Mouse (Mus musculus): ENCODE results near the gene Slc5a11.

Gene Slc5a11

GRCm38 (mm10) chr7:123215138-123215537 is 558 bp downstream of the Slc5a11 start:
- no peak for DNase-seq

- no peak for DNase-seq
Measured at GRCm38 (mm10) chr7:123217448-123218354, 3.1 kb downstream of the Slc5a11 start.

GRCm38 (mm10) chr7:123218620-123219019 is 4.0 kb downstream of the Slc5a11 start:
- no peak for DNase-seq

- DNase-seq = no peak
Measured at GRCm38 (mm10) chr7:123219781-123220632, 5.4 kb downstream of the Slc5a11 start.

GRCm38 (mm10) chr7:123220633-123220942 is 6.0 kb downstream of the Slc5a11 start:
- no peak for DNase-seq

- no peak for DNase-seq
Measured at GRCm38 (mm10) chr7:123224076-123224475, 9.5 kb downstream of the Slc5a11 start.

GRCm38 (mm10) chr7:123225159-123225558 is 10.6 kb downstream of the Slc5a11 start:
- DNase-seq = no peak

GRCm38 (mm10) chr7:123235449-123235848 is 20.9 kb downstream of the Slc5a11 start:
- DNase-seq = no peak

- no peak for DNase-seq
Measured at GRCm38 (mm10) chr7:123238621-123239020, 24.0 kb downstream of the Slc5a11 start.

GRCm38 (mm10) chr7:123240064-123240463 is 25.5 kb downstream of the Slc5a11 start:
- DNase-seq = no peak

- DNase-seq = no peak
Measured at GRCm38 (mm10) chr7:123242241-123242640, 27.7 kb downstream of the Slc5a11 start.

GRCm38 (mm10) chr7:123244833-123245232 is 30.3 kb downstream of the Slc5a11 start:
- no peak for DNase-seq

GRCm38 (mm10) chr7:123246504-123247084 is 32.0 kb downstream of the Slc5a11 start:
- DNase-seq = no peak

- DNase-seq = no peak
Measured at GRCm38 (mm10) chr7:123248166-123248565, 33.6 kb downstream of the Slc5a11 start.

- no peak for DNase-seq
Measured at GRCm38 (mm10) chr7:123251343-123251742, 36.8 kb downstream of the Slc5a11 start.

GRCm38 (mm10) chr7:123253396-123253795 is 38.8 kb downstream of the Slc5a11 start:
- no peak for DNase-seq

- DNase-seq = no peak
Measured at GRCm38 (mm10) chr7:123254196-123254970, 39.8 kb downstream of the Slc5a11 start.

GRCm38 (mm10) chr7:123258103-123258502 is 43.5 kb downstream of the Slc5a11 start:
- no peak for DNase-seq

GRCm38 (mm10) chr7:123273056-123273455 is 58.5 kb downstream of the Slc5a11 start:
- DNase-seq = no peak

GRCm38 (mm10) chr7:123276568-123276967 is 62.0 kb downstream of the Slc5a11 start:
- DNase-seq = no peak

GRCm38 (mm10) chr7:123279797-123280196 is 65.2 kb downstream of the Slc5a11 start:
- no peak for DNase-seq

- no peak for DNase-seq
Measured at GRCm38 (mm10) chr7:123283826-123284225, 69.2 kb downstream of the Slc5a11 start.

GRCm38 (mm10) chr7:123285896-123286295 is 71.3 kb downstream of the Slc5a11 start:
- no peak for DNase-seq
